Mouse (Mus musculus) small intestine, adult 2 months (tissue): ENCODE measurements around the gene Olfr456. TPM values are rescaled to one million over a fixed set of nuclear protein-coding genes. Genes with fewer than 3 reads are reported as not detected.
"Not testable (repeated sequence)": the region's sequence is repeated elsewhere in the genome, so short reads cannot be mapped to it uniquely, and the experiment has no call there.

Experiments
- H3K27ac ChIP-seq: fragments of 200-500 bp; 2 replicates; pipeline ENCODE4 v1.5.1; 2012; ENCODE audit warnings: low read depth, low read length, control low read depth, inconsistent platforms; ENCODE audit not compliant: insufficient read depth
- H3K27me3 ChIP-seq: fragments of 200-500 bp; 2 replicates; pipeline ENCODE4 v1.6.1; 2012; ENCODE audit warnings: mild to moderate bottlenecking, moderate library complexity, low read length, inconsistent platforms; ENCODE audit not compliant: control insufficient read depth, insufficient read depth
- H3K36me3 ChIP-seq: fragments of 200-500 bp; 2 replicates; pipeline ENCODE4 v1.6.1; 2012; ENCODE audit warnings: mild to moderate bottlenecking, low read length, control low read depth, inconsistent platforms; ENCODE audit not compliant: control insufficient read depth, insufficient read depth
- H3K4me1 ChIP-seq: fragments of 200-500 bp; 2 replicates; pipeline ENCODE4 v1.6.1; 2012; ENCODE audit warnings: low read length, inconsistent platforms, mixed read lengths; ENCODE audit not compliant: control insufficient read depth, insufficient read depth, insufficient read length
- H3K4me3 ChIP-seq: fragments of 200-500 bp; 2 replicates; pipeline ENCODE4 v1.5.1; 2012; ENCODE audit warnings: low read depth, mild to moderate bottlenecking, control low read depth, inconsistent platforms, low read length, moderate library complexity
- CTCF ChIP-seq: fragments of 200-500 bp; IDR thresholded peaks from 2 replicates; pipeline ENCODE4 v1.5.1; 2012; ENCODE audit warnings: low read depth, mild to moderate bottlenecking, control low read depth, inconsistent platforms, low read length, moderate library complexity, mixed read lengths; ENCODE audit not compliant: insufficient replicate concordance, insufficient read length; ENCODE audit errors: extremely low read depth
- POLR2A ChIP-seq: fragments of 200-500 bp; IDR thresholded peaks from 2 replicates; pipeline ENCODE4 v1.6.1; 2012; ENCODE audit warnings: low read depth, mild to moderate bottlenecking, control low read depth, inconsistent platforms, low read length, moderate library complexity
- WGBS: fragments of 180-500 bp; shearing (Covaris S2); methylation state at CpG from one replicate; pipeline ENCODE4 v1.1.7; 2018; 5-methylcytosine and 5-hydroxymethylcytosine counted together
- polyA plus RNA-seq: library from polyadenylated mRNA; depleted of rRNA; stranded (reverse); fragments of >200 nt; gene quantifications from 2 replicates; pipeline ENCODE4 v1.2.3, GENCODE M21; 2012; rRNA removed

Olfr456 gene
- not detected in 2 replicates for polyA plus RNA-seq

GRCm38 (mm10) chr6:42487114-42487513, at the start of gene Olfr456:
Gene Olfr456 (minus strand): TSS chr6:42487214.
- TF ChIP-seq CTCF (no peak), POLR2A (no peak)
- WGBS = 76% methylated on average over 1 of the region's 1 CpGs
- Histone ChIP-seq H3K4me1 (no peaks in the 10 kb centered on the region), H3K27ac (no peak within 1 kb of the TSS), H3K4me3 (no peak within 1 kb of the TSS), H3K27me3 (no peaks in the 10 kb centered on the region), H3K36me3 (no peaks in the 10 kb centered on the region)

GRCm38 (mm10) chr6:42513461-42513860, 26.4 kb upstream of the Olfr456 start:
- Histone ChIP-seq H3K4me1 (no peaks in the 10 kb centered on the region), H3K36me3 (no peaks in the 10 kb centered on the region), H3K27me3 (no peaks in the 10 kb centered on the region), H3K4me3 (no peak overlapping the region), H3K27ac (no peak overlapping the region)
- WGBS = 80% methylated on average over 1 of the region's 1 CpGs
- TF ChIP-seq POLR2A (no peak), CTCF (no peak)

- no peak for TF ChIP-seq POLR2A
- no peaks in the 10 kb centered on the region for H3K4me1 ChIP-seq
- H3K36me3 ChIP-seq = no peaks in the 10 kb centered on the region
- no peaks in the 10 kb centered on the region for H3K27me3 ChIP-seq
- no peak overlapping the region for H3K27ac ChIP-seq
- no peak overlapping the region for H3K4me3 ChIP-seq
These were observed 22.3 kb upstream of the Olfr456 start for GRCm38 (mm10) chr6:42509311-42509710.

- no peak overlapping the region for H3K27ac ChIP-seq
- WGBS = 73% methylated on average over 2 of the region's 2 CpGs
These were observed 16.5 kb upstream of the Olfr456 start for GRCm38 (mm10) chr6:42503478-42503877.

GRCm38 (mm10) chr6:42489731-42490130, 2.7 kb upstream of the Olfr456 start:
- no peaks in the 10 kb centered on the region for H3K27me3 ChIP-seq
- TF ChIP-seq CTCF (no peak), POLR2A (no peak)
- H3K27ac ChIP-seq = no peak overlapping the region
- H3K36me3 ChIP-seq = no peaks in the 10 kb centered on the region
- H3K4me1 ChIP-seq = no peaks in the 10 kb centered on the region
- H3K4me3 ChIP-seq = no peak overlapping the region
- 49% methylated on average over 1 of the region's 1 CpGs for WGBS

More at GRCm38 (mm10) chr6:42503478-42503877, 16.5 kb upstream of the Olfr456 start:
- no peak overlapping the region for H3K4me3 ChIP-seq
- no peak for TF ChIP-seq CTCF
- TF ChIP-seq POLR2A = no peak
- H3K4me1 ChIP-seq = no peaks in the 10 kb centered on the region
- H3K27me3 ChIP-seq = no peaks in the 10 kb centered on the region
- no peaks in the 10 kb centered on the region for H3K36me3 ChIP-seq

- TF ChIP-seq CTCF = no peak
- no peak for TF ChIP-seq POLR2A
- no peaks in the 10 kb centered on the region for H3K4me1 ChIP-seq
- no peak overlapping the region for H3K27ac ChIP-seq
- no peaks in the 10 kb centered on the region for H3K27me3 ChIP-seq
- no peak overlapping the region for H3K4me3 ChIP-seq
- H3K36me3 ChIP-seq = no peaks in the 10 kb centered on the region
These were observed 2.4 kb downstream of the Olfr456 start for GRCm38 (mm10) chr6:42484633-42485032.

GRCm38 (mm10) chr6:42476235-42476634, 10.8 kb downstream of the Olfr456 start, which contains the start of gene Olfr457:
Gene Olfr457 (minus strand): TSS chr6:42476335.
- no peaks in the 10 kb centered on the region for H3K36me3 ChIP-seq
- WGBS = 50% methylated on average over 1 of the region's 1 CpGs

GRCm38 (mm10) chr6:42471298-42471697, 15.7 kb downstream of the Olfr456 start:
- H3K27ac ChIP-seq, H3K4me3 ChIP-seq, H3K36me3 ChIP-seq, H3K4me1 ChIP-seq, H3K27me3 ChIP-seq: not testable (repeated sequence)
- WGBS = 95% methylated on average over 4 of the region's 4 CpGs

More at GRCm38 (mm10) chr6:42476235-42476634, 10.8 kb downstream of the Olfr456 start, which contains the start of gene Olfr457:
- Histone ChIP-seq H3K4me1 (no peaks in the 10 kb centered on the region), H3K27ac (no peak within 1 kb of the TSS), H3K4me3 (no peak within 1 kb of the TSS), H3K27me3 (no peaks in the 10 kb centered on the region)
- TF ChIP-seq CTCF = no peak
- TF ChIP-seq POLR2A = no peak
